Mouse (Mus musculus) brain, embryonic 14.5 days (tissue): ENCODE measurements at regions not wholly inside any gene's neighbourhood (a gene's known extent, or its start where the extent isn't known, plus 50 kb on each side); places are given as distances from the start of the nearest gene placed in this dataset.
A peak's percentile ranks its signal among the peaks of the same experiment; 100 is the strongest.

Experiments
- CTCF ChIP-seq: fragments of 200-500 bp; IDR thresholded peaks from 2 replicates; pipeline ENCODE4 v1.5.1; 2012; ENCODE audit warnings: inconsistent platforms, mild to moderate bottlenecking, moderate library complexity, borderline replicate concordance; ENCODE audit not compliant: insufficient read depth, insufficient read length; ENCODE audit errors: extremely low read depth
- POLR2A ChIP-seq: fragments of 200-500 bp; IDR thresholded peaks from 2 replicates; pipeline ENCODE4 v1.6.1; 2012; ENCODE audit warnings: mild to moderate bottlenecking, inconsistent platforms, borderline replicate concordance; ENCODE audit not compliant: poor library complexity, insufficient read depth, insufficient read length, severe bottlenecking; ENCODE audit errors: extremely low read depth

- TF ChIP-seq POLR2A = no peak
- TF ChIP-seq CTCF = peak; percentile 15; the same call in 1 of the 2 replicates
Observed at GRCm38 (mm10) chr11:114184431-114184830, 117.6 kb upstream of the Sdk2 start.
